Comparison of ENCODE assay signal across 9 mouse cellular contexts in genomic region chr13:25629466-25629865, GRCm38 (mm10).
A peak's percentile ranks its signal among the peaks of the same experiment; 100 is the strongest.
DNase-seq lines count a peak whose midpoint lies in the region; ATAC-seq and TF ChIP-seq lines count a peak whose summit lies in the region.
"Had no signal": no experiment of that assay in that cellular context is flagged by ENCODE, and none has a peak within 500 bp of the region (broad histone marks: within the 10 kb centered on the region; RNA-seq: fewer than 3 reads in every experiment).

No protein-coding gene starts in this region.

- H3K27ac ChIP-seq in kidney, embryonic 15.5 days: no peak overlapping the region
- no peak overlapping the region for H3K27ac ChIP-seq in forebrain, postnatal 0 days (ENCODE audit: low read depth, low read length)

- 68% methylated on average over 4 of the region's 4 CpGs for WGBS in kidney, embryonic 15.5 days
- WGBS in forebrain, postnatal 0 days: 20% methylated on average over 4 of the region's 4 CpGs

- no peaks in the 10 kb centered on the region for H3K9me3 ChIP-seq in kidney, embryonic 15.5 days (replicated peaks)
- no peaks in the 10 kb centered on the region for H3K9me3 ChIP-seq in forebrain, postnatal 0 days (ENCODE audit: low read length)
- H3K9me3 ChIP-seq: megakaryocyte, embryonic 14.5 days had no signal

- TF ChIP-seq CTCF in forebrain, postnatal 0 days (IDR thresholded peaks at IDR 0.05; ENCODE audit: low read depth): no peak

- no peaks in the 10 kb centered on the region for H3K4me1 ChIP-seq in kidney, embryonic 15.5 days
- H3K4me1 ChIP-seq in forebrain, postnatal 0 days (ENCODE audit: insufficient read depth): no peaks in the 10 kb centered on the region
- H3K4me1 ChIP-seq: megakaryocyte, embryonic 14.5 days had no signal

- peak; percentile 29 for DNase-seq in adrenal gland, postnatal 14 days
- DNase-seq in adrenal gland, adult (ENCODE audit: inconsistent age in 2 of 2, low spot score in 1 of 2): no peak
- DNase-seq in kidney, adult 18-20 months: peak; percentile 23
- peak; percentile 66 for DNase-seq in forebrain, postnatal 0 days
- peak; percentile 38 for DNase-seq in lung, postnatal 25 days (ENCODE audit: low spot score)
- no peak for DNase-seq in layer of hippocampus, adult 9-10 months (ENCODE audit: low spot score)
- no peak for DNase-seq in spleen, adult 12 weeks (ENCODE audit: low spot score)

- no peaks in the 10 kb centered on the region for H3K36me3 ChIP-seq in kidney, embryonic 15.5 days
- H3K36me3 ChIP-seq in forebrain, postnatal 0 days (ENCODE audit: insufficient read depth): no peaks in the 10 kb centered on the region

- no peak overlapping the region for H3K9ac ChIP-seq in kidney, embryonic 15.5 days
- H3K9ac ChIP-seq in forebrain, postnatal 0 days: no peak overlapping the region

- no peak for ATAC-seq in kidney, embryonic 15.5 days (replicated peaks; ENCODE audit: low FRiP score)
- peak; percentile 32; the same call in 1 of the 2 replicates for ATAC-seq in forebrain, postnatal 0 days

- no peak overlapping the region for H3K4me3 ChIP-seq in kidney, embryonic 15.5 days (replicated peaks)
- H3K4me3 ChIP-seq in forebrain, postnatal 0 days (ENCODE audit: low read depth, low read length): no peak overlapping the region
- H3K4me3 ChIP-seq: megakaryocyte, embryonic 14.5 days had no signal

- no peaks in the 10 kb centered on the region for H3K27me3 ChIP-seq in kidney, embryonic 15.5 days
- no peaks in the 10 kb centered on the region for H3K27me3 ChIP-seq in forebrain, postnatal 0 days (ENCODE audit: insufficient read depth, low read length)
- H3K27me3 ChIP-seq: megakaryocyte, embryonic 14.5 days had no signal

- no peak overlapping the region for H3K4me2 ChIP-seq in kidney, embryonic 15.5 days
- no peak overlapping the region for H3K4me2 ChIP-seq in forebrain, postnatal 0 days (ENCODE audit: low read depth)

Comparison
In these comparisons a context has a peak if more than half of its experiments do, and no peak if none do; other contexts are left out.
1. DNase-seq: peak in adrenal gland, postnatal 14 days (single experiment), kidney, adult 18-20 months (single experiment), forebrain, postnatal 0 days (single experiment) and lung, postnatal 25 days (single experiment); none in adrenal gland, adult (0 of 2), layer of hippocampus, adult 9-10 months (single experiment) and spleen, adult 12 weeks (single experiment).